Mouse (Mus musculus): ENCODE data around the gene Rrp1b.
A peak's percentile ranks its signal among the peaks of the same experiment; 100 is the strongest.
"Not testable (repeated sequence)": the region's sequence is repeated elsewhere in the genome, so short reads cannot be mapped to it uniquely, and the experiment has no call there.

Gene Rrp1b

GRCm38 (mm10) chr17:32091032-32091363, 55.1 kb downstream of the Rrp1b start:
- DNase-seq (ENCODE audit: low read depth, low spot score): no peak

GRCm38 (mm10) chr17:32091364-32092240, 55.7 kb downstream of the Rrp1b start:
- peak; percentile 86 for DNase-seq (ENCODE audit: low read depth, low spot score)

DNA sequence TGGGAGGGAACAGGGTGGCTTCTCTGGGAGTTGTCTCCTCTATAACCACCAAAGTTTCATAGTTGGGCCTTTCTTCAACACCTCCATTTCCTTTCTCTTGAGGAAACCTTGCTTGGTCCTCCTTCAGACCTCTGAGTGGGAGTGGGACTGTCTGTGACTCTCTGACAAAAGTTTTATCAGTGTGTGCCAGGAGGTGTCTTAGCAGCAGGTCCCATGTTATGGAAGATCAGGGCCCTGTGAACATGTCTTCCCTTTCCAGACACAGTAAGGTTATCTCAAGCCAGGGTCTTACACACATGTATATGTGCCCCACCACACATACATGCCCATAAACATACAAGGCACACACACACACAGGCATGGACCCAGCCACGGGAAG, 56.3 kb downstream of the Rrp1b start:
- DNase-seq (ENCODE audit: low read depth, low spot score): no peak

- no peak for DNase-seq (ENCODE audit: low read depth, low spot score)
These were observed 57.0 kb downstream of the Rrp1b start for GRCm38 (mm10) chr17:32092895-32093294.

- no peak for DNase-seq (ENCODE audit: low read depth, low spot score)
These were observed 61.8 kb downstream of the Rrp1b start for GRCm38 (mm10) chr17:32097676-32098075.

DNA sequence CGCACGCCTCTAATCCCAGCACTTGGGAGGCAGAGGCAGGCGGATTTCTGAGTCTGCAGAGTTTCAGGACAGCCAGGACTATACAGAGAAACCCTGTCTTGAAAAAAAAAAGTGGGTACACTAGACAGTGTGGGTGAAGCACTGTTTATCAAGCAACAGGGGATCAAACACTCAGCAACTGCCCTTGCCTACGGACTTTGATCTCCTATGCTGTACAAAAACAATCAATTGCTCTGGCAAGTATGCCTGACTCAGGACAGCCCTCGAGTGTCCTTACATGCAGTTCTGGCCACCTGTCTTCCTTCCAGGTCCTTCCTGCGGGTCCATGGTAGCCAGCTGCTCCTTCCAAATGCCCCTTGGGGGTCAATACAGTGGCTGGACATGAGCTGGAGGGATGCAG, 63.0 kb downstream of the Rrp1b start:
- not testable (repeated sequence) for DNase-seq (ENCODE audit: low read depth, low spot score)

- no peak for DNase-seq (ENCODE audit: low read depth, low spot score)
These were observed 63.7 kb downstream of the Rrp1b start for GRCm38 (mm10) chr17:32099574-32099942.

GRCm38 (mm10) chr17:32099943-32100586, 64.2 kb downstream of the Rrp1b start:
- DNase-seq (ENCODE audit: low read depth, low spot score): peak; percentile 82

DNA sequence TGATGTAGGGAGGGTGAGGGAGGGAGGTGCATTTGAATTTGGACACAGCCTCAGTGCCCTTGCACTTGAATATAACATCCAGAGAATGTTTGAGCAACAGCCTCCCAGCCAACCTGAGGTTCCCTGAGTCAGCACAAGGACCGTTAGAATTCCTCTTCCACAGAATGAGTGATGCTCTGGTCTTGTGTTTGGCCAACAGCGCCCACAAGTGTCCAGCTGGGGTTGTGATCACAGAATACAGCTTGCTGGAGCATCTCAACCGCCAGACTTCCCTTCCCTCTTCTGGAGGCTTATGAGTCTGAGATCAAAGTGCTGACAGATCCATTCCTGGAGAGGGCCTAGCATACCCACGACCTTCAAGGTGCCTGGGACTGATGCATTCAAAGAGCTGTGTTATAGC, 67.2 kb downstream of the Rrp1b start:
- DNase-seq (ENCODE audit: low read depth, low spot score): no peak

DNA sequence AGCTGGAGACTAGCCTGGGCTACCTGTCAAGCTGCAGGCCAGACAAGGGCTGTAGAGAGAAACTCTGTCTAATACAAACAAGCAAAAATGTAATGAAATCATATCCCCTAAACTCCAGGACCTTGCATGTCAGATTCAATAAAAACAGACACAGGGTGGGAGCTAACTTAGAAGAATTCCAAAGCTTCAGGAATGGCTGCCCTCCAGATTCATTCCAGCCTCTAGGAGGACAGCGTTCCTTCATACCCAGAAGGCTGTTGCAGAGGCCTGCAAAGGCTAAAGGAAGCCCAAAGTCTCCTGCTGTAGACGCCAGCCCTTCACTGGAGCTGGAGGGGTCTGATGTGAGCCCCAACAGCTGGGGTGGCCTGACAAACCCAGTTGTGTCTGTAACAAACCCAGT, 70.5 kb downstream of the Rrp1b start:
- no peak for DNase-seq (ENCODE audit: low read depth, low spot score)

DNA sequence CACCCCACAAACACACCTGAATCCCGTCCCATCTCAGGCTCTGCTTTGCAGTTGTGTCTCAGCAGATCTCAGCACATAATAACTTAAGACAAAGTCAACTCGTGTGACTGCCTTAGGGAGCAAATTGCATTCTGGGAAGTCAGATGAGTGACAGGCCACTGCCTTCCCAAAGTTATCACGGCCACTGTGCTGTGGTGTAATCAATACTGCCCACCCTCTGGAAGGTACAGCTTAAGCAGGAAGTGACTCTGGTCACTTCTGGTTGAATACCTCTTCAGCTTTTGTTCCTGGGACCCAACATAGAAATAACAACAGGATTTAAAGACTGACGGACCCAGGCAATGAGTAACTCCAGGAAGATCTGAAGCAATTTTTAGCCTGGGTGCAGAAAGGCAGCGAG, 72.0 kb downstream of the Rrp1b start:
- no peak for DNase-seq (ENCODE audit: low read depth, low spot score)

DNA sequence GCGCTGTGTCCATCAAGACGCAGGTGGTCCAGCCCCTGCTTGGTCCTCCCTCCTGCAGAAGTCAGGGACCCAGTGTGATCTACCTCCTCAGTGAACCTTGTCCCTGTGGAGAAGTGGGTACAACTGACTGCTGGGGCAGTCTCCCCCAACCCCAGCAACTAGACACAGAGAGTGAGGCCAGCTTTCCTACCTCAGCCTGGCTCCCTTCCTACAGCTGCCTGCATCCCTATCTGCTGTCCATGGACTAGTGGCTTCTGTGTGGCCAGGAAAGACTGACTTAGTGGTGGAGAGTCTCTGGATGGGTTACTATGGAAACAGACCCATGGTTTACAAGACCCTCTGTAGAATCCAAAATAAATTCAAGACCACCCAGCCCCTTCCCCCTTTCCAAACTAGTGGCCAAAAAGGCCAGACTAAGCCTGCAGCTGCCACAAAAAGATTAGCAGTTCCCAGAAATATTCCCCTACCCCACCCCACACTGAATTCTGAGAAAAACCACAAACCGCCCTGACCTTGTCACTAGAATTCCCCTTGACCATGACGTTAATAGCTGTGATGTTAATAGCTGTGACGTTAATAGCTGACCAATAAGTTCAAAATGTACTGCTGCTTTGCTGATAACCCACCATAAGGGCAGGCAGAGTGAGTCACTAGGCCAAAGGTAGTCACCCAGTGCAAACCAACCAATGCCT, 72.6 kb downstream of the Rrp1b start:
- DNase-seq (ENCODE audit: low read depth, low spot score): not testable (repeated sequence)

- DNase-seq (ENCODE audit: low read depth, low spot score): no peak
These were observed 73.5 kb downstream of the Rrp1b start for GRCm38 (mm10) chr17:32109201-32109940.

DNA sequence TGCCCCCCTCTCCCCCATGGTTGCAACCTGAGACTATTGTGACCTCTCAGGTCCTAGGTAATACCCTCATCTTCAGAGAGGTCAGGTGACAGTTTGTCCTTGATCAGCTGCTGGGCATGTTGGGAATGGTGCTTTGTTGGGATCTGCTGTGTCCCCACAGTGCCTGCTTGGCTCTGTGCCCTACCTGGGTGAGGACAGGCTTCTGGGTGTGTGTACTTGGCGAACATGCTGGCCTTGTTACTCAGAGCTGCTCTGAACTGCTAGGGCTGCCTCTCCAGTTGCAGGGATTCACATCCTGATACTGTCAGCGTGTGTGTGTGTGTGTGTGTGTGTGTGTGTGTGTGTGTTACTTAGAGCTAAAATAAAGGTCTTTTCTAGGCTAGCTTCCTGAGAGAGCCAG, 74.5 kb downstream of the Rrp1b start:
- DNase-seq (ENCODE audit: low read depth, low spot score): no peak

- DNase-seq (ENCODE audit: low read depth, low spot score): no peak
These were observed 75.3 kb downstream of the Rrp1b start for GRCm38 (mm10) chr17:32110980-32111780.
